10 mouse cellular contexts compared by ENCODE assay signal in the genomic region with DNA sequence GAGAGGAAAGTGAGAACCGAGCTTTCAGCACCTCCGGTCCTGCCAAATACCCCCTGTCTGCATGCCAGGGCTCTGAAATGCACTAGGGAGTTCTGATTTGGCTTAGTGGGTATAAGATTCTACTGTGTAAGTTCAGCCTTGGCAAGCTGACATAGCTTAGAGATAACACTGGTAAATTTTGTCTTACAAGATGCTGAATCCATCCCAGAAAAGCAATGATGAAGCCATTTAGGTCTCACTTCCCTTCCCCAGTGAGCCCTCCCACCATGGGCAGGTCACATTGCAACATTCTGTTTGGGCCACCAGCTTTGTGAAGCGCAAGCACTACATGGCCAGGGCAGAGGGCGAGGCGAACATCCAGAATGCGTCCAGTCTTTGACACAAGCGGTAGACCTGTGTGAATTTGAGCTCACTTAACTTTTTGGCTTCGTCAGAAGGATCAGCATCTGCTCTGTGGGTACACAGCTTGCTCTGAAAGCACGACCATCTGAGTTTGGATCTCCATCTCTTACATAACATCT. TPM values are rescaled to one million over a fixed set of nuclear protein-coding genes. Genes with fewer than 3 reads are reported as not detected.
DNase-seq lines count a peak whose midpoint lies in the region; ATAC-seq and TF ChIP-seq lines count a peak whose summit lies in the region.
"Had no signal": no experiment of that assay in that cellular context is flagged by ENCODE, and none has a peak within 500 bp of the region (broad histone marks: within the 10 kb centered on the region; RNA-seq: fewer than 3 reads in every experiment).

No protein-coding gene starts in this region.

- WGBS in heart, embryonic 10.5 days: 83% methylated on average over 9 of the region's 9 CpGs
- WGBS in heart, postnatal 0 days: 73% methylated on average over 9 of the region's 9 CpGs

- no peak overlapping the region for H3K9ac ChIP-seq in heart, postnatal 0 days (replicated peaks; ENCODE audit: low read depth, low read length)
- H3K9ac ChIP-seq: liver, embryonic 13.5 days; stomach, embryonic 15.5 days had no signal

- H3K4me3 ChIP-seq in heart, embryonic 10.5 days: no peak overlapping the region
- no peak overlapping the region for H3K4me3 ChIP-seq in brown adipose tissue, adult 24 weeks (ENCODE audit: insufficient read depth, low read depth, low read length)
- H3K4me3 ChIP-seq in heart, postnatal 0 days (ENCODE audit: low read depth, low read length): no peak overlapping the region
- H3K4me3 ChIP-seq: liver, embryonic 13.5 days; stomach, embryonic 15.5 days had no signal

- peaks cover 4% of the 10 kb centered on the region for H3K36me3 ChIP-seq in heart, embryonic 10.5 days
- peaks cover 9% of the 10 kb centered on the region; the same call in 1 of the 2 replicates for H3K36me3 ChIP-seq in heart, postnatal 0 days (replicated peaks; ENCODE audit: control insufficient read depth, insufficient read depth, low read length)
- H3K36me3 ChIP-seq: liver, embryonic 13.5 days had no signal

- peaks cover 10% of the 10 kb centered on the region; the same call in 1 of the 2 replicates for H3K4me1 ChIP-seq in heart, embryonic 10.5 days
- peaks cover 20% of the 10 kb centered on the region for H3K4me1 ChIP-seq in brown adipose tissue, adult 24 weeks (ENCODE audit: control insufficient read depth, insufficient read depth, insufficient read length, low read length)
- peaks cover 33% of the 10 kb centered on the region for H3K4me1 ChIP-seq in heart, postnatal 0 days (ENCODE audit: control insufficient read depth, insufficient read depth)
- H3K4me1 ChIP-seq: liver, embryonic 13.5 days; stomach, embryonic 15.5 days had no signal

- H3K4me2 ChIP-seq in heart, postnatal 0 days (ENCODE audit: low read depth, low read length): no peak overlapping the region
- H3K4me2 ChIP-seq: liver, embryonic 13.5 days; stomach, embryonic 15.5 days had no signal

- H3K27me3 ChIP-seq in heart, embryonic 10.5 days (ENCODE audit: insufficient read depth, poor library complexity, severe bottlenecking): no peaks in the 10 kb centered on the region
- H3K27me3 ChIP-seq in heart, postnatal 0 days (ENCODE audit: control insufficient read depth, insufficient read depth, low read length): no peaks in the 10 kb centered on the region
- H3K27me3 ChIP-seq: liver, embryonic 13.5 days; stomach, embryonic 15.5 days had no signal

- H3K9me3 ChIP-seq in heart, embryonic 10.5 days: no peaks in the 10 kb centered on the region
- no peaks in the 10 kb centered on the region for H3K9me3 ChIP-seq in heart, postnatal 0 days (replicated peaks; ENCODE audit: control insufficient read depth, low read length)
- H3K9me3 ChIP-seq: liver, embryonic 13.5 days; stomach, embryonic 15.5 days had no signal

- no peak for ATAC-seq in heart, postnatal 0 days (ENCODE audit: insufficient read depth, low read depth)
- ATAC-seq in CD4-positive, CD25-positive, alpha-beta regulatory T cell, adult 4 months: no peak

- no peak for TF ChIP-seq EP300 in heart, postnatal 0 days (IDR thresholded peaks at IDR 0.05; ENCODE audit: low read depth)

- no peak for TF ChIP-seq CTCF in heart, postnatal 0 days (IDR thresholded peaks at IDR 0.05; ENCODE audit: low read depth)

- peak; percentile 97 for DNase-seq in heart, adult 11 months
- DNase-seq in heart, embryonic 10.5 days (ENCODE audit: low spot score): no peak
- DNase-seq in NIH3T3 (ENCODE audit: low read depth): peak; percentile 76
- no peak for DNase-seq in heart, postnatal 0 days (ENCODE audit: low spot score)
- DNase-seq in spleen, adult 18-20 months: no peak
- DNase-seq in spleen, adult 12 weeks (ENCODE audit: low spot score): no peak
- DNase-seq: liver, embryonic 13.5 days had no signal

- H3K27ac ChIP-seq in heart, embryonic 10.5 days: no peak overlapping the region
- H3K27ac ChIP-seq in brown adipose tissue, adult 24 weeks (replicated peaks; ENCODE audit: low read depth, low read length): peak overlapping the region; percentile 97
- H3K27ac ChIP-seq in heart, postnatal 0 days (ENCODE audit: low read depth): peak overlapping the region; percentile 21
- H3K27ac ChIP-seq: liver, embryonic 13.5 days; stomach, embryonic 15.5 days had no signal

RNA-seq across cellular contexts. Expression of a gene that starts 23.1 kb away (rescaled TPM):
- 1.5 and 1.8 TPM in 2 replicates for polyA plus RNA-seq in heart, embryonic 10.5 days (2016; fragmentation: Nextera tagmentation; extraction: Ambion mirVana)
- polyA plus RNA-seq in brown adipose tissue, adult 24 weeks (2012; ENCODE audit: insufficient read depth, insufficient read length, missing spikeins): 18.0 and 22.0 TPM in 2 replicates
- 1.2 TPM in 1 of 2 replicates, not detected in the other for total RNA-seq in heart, postnatal 0 days (2014; rRNA removed; ENCODE audit: low replicate concordance)
- polyA plus RNA-seq in heart, postnatal 0 days (2015; fragmentation: Nextera tagmentation; extraction: Ambion mirVana): 1.9 and 2.5 TPM in 2 replicates
- polyA plus RNA-seq in CD4-positive, CD25-positive, alpha-beta regulatory T cell, adult 4 months (2017; shearing (Covaris generic)): not detected

Comparison
In these comparisons a context has a peak if more than half of its experiments do, and no peak if none do; other contexts are left out.
1. DNase-seq: peak in heart, adult 11 months (single experiment) and NIH3T3 (single experiment); none in heart, embryonic 10.5 days (single experiment), heart, postnatal 0 days (single experiment), spleen, adult 18-20 months (0 of 2) and spleen, adult 12 weeks (single experiment).